Mouse (Mus musculus) ovary, postnatal 10 days (tissue): ENCODE results near the gene Nip7.
"Not testable (repeated sequence)": the region's sequence is repeated elsewhere in the genome, so short reads cannot be mapped to it uniquely, and the experiment has no call there.

Experiments
- DNase-seq: peaks from one replicate; pipeline ENCODE4 v3.0.0; 2022; ENCODE audit warnings: low spot score

Nip7 gene

GRCm38 (mm10) chr8:107056076-107056972, at the start of gene Nip7, which contains the start of gene Cog8:
Gene Nip7 (plus strand): TSS chr8:107056877.
Gene Cog8 (minus strand): TSS chr8:107056689.
- peak; percentile 73 for DNase-seq

GRCm38 (mm10) chr8:107007795-107008194, 48.9 kb upstream of the Nip7 start:
- DNase-seq: no peak

- no peak for DNase-seq
Observed at GRCm38 (mm10) chr8:107012666-107013065, 44.0 kb upstream of the Nip7 start.

- no peak for DNase-seq
Observed at GRCm38 (mm10) chr8:107014915-107015314, 41.8 kb upstream of the Nip7 start.

- DNase-seq: no peak
Observed at GRCm38 (mm10) chr8:107023479-107023878, 33.2 kb upstream of the Nip7 start.

- DNase-seq: no peak
Observed at GRCm38 (mm10) chr8:107029310-107029709, 27.4 kb upstream of the Nip7 start.

GRCm38 (mm10) chr8:107030058-107030457, 26.6 kb upstream of the Nip7 start:
- DNase-seq: no peak

GRCm38 (mm10) chr8:107030650-107031576, 25.8 kb upstream of the Nip7 start, which contains the start of gene Vps4a:
Gene Vps4a (plus strand): TSS chr8:107031222.
- DNase-seq: peak; percentile 96

- no peak for DNase-seq
Observed at GRCm38 (mm10) chr8:107031577-107032090, 25.0 kb upstream of the Nip7 start.

GRCm38 (mm10) chr8:107033609-107034008, 23.1 kb upstream of the Nip7 start:
- DNase-seq: not testable (repeated sequence)

GRCm38 (mm10) chr8:107035641-107036040, 21.0 kb upstream of the Nip7 start:
- DNase-seq: no peak

- DNase-seq: no peak
Observed at GRCm38 (mm10) chr8:107036626-107037025, 20.1 kb upstream of the Nip7 start.

GRCm38 (mm10) chr8:107040632-107041031, 16.0 kb upstream of the Nip7 start:
- DNase-seq: no peak

- no peak for DNase-seq
Observed at GRCm38 (mm10) chr8:107045478-107045877, 11.2 kb upstream of the Nip7 start.

- no peak for DNase-seq
Observed at GRCm38 (mm10) chr8:107046976-107047375, 9.7 kb upstream of the Nip7 start.

- DNase-seq: peak; percentile 63
Observed at GRCm38 (mm10) chr8:107048061-107048941, 8.4 kb upstream of the Nip7 start, which contains the start of gene Pdf. Gene Pdf (minus strand): TSS chr8:107048614.

- DNase-seq: no peak
Observed at GRCm38 (mm10) chr8:107049480-107049879, 7.2 kb upstream of the Nip7 start.

GRCm38 (mm10) chr8:107052046-107052445, 4.6 kb upstream of the Nip7 start:
- no peak for DNase-seq

GRCm38 (mm10) chr8:107056973-107057369, 294 bp downstream of the Nip7 start:
- DNase-seq: no peak

GRCm38 (mm10) chr8:107062613-107063012, 5.9 kb downstream of the Nip7 start:
- no peak for DNase-seq
